Mouse (Mus musculus): ENCODE results near the gene BC049352.

The BC049352 gene

GRCm38 (mm10) chr9:45195468-45195867 is 13.7 kb downstream of the BC049352 start:
- DNase-seq: no peak

GRCm38 (mm10) chr9:45196125-45196830 is 14.5 kb downstream of the BC049352 start:
- DNase-seq: no peak

GRCm38 (mm10) chr9:45197549-45197948 is 15.7 kb downstream of the BC049352 start:
- DNase-seq: no peak

- no peak for DNase-seq
Measured at GRCm38 (mm10) chr9:45201319-45201947, 19.6 kb downstream of the BC049352 start.

- no peak for DNase-seq
Measured at GRCm38 (mm10) chr9:45202021-45202798, 20.4 kb downstream of the BC049352 start.

GRCm38 (mm10) chr9:45203797-45204410 is 22.1 kb downstream of the BC049352 start, which contains the start of gene Tmprss4:
Gene Tmprss4 (minus strand): TSS chr9:45204092.
- DNase-seq: no peak

GRCm38 (mm10) chr9:45205143-45205542 is 23.3 kb downstream of the BC049352 start:
- DNase-seq: no peak

GRCm38 (mm10) chr9:45206121-45206520 is 24.3 kb downstream of the BC049352 start:
- DNase-seq: no peak

GRCm38 (mm10) chr9:45207015-45207743 is 25.4 kb downstream of the BC049352 start:
- DNase-seq: no peak

- no peak for DNase-seq
Measured at GRCm38 (mm10) chr9:45212001-45212400, 30.2 kb downstream of the BC049352 start.

- DNase-seq: no peak
Measured at GRCm38 (mm10) chr9:45215526-45216179, 33.8 kb downstream of the BC049352 start.

- DNase-seq: no peak
Measured at GRCm38 (mm10) chr9:45219644-45220043, 37.8 kb downstream of the BC049352 start.

GRCm38 (mm10) chr9:45221567-45221966 is 39.8 kb downstream of the BC049352 start:
- DNase-seq: peak; percentile 87

- no peak for DNase-seq
Measured at GRCm38 (mm10) chr9:45229359-45229758, 47.6 kb downstream of the BC049352 start.

- DNase-seq: no peak
Measured at GRCm38 (mm10) chr9:45235668-45236227, 53.9 kb downstream of the BC049352 start.

GRCm38 (mm10) chr9:45236744-45237143 is 54.9 kb downstream of the BC049352 start:
- no peak for DNase-seq

GRCm38 (mm10) chr9:45241397-45241796 is 59.6 kb downstream of the BC049352 start:
- DNase-seq: no peak

GRCm38 (mm10) chr9:45245432-45245831 is 63.6 kb downstream of the BC049352 start:
- DNase-seq: no peak

GRCm38 (mm10) chr9:45246060-45246459 is 64.3 kb downstream of the BC049352 start:
- no peak for DNase-seq

GRCm38 (mm10) chr9:45247536-45247935 is 65.7 kb downstream of the BC049352 start:
- DNase-seq: no peak

GRCm38 (mm10) chr9:45250306-45250705 is 68.5 kb downstream of the BC049352 start:
- DNase-seq: no peak

GRCm38 (mm10) chr9:45251281-45251680 is 69.5 kb downstream of the BC049352 start:
- no peak for DNase-seq
